Mouse (Mus musculus): ENCODE data around the gene Glyctk. TPM values are rescaled to one million over a fixed set of nuclear protein-coding genes. Genes with fewer than 3 reads are reported as not detected.
A peak's percentile ranks its signal among the peaks of the same experiment; 100 is the strongest.

Glyctk gene
- total RNA-seq, 2 experiments from 2014 or later = 1.3 to 1.7 TPM

DNA sequence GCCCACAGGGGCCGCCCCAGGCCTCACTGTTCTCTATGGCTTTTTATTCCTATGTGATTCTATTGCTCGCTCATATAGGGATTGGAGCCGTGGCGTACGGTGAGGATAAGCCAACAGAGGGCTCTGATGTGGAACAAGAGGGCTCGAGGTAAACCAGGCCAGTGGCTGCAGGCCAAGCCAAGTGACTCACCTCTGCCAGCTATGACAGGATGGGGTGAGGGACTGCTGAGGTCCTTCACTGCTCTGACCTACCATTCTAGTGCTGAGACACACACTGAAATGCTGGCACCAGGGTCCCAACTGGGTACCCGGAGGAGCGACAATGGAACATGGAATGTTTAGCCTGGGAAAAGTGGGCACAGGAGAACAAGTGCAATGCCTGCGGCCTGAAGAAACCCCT lies 3.8 kb downstream of the Glyctk start:
- DNase-seq = no peak
- intact Hi-C loops (cut with DNase I) = no loop called here

DNA sequence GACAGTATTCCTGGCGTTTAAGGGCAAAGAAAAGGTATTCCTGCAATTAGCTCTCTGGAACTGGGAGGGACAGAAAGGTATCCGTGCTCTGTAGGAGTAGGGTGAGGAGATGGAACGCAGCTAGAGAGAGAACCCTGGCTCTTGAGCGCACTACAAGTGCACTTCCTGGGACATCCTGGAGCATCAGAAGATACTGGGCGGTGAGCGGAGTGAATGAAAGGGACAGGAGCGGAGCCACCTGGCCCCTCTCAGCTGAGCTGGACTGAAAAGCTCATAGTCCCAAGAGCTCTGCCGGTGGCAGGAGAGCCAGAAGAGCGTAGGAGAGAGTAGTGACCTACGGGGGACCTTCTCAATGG lies 8.6 kb downstream of the Glyctk start:
- DNase-seq = no peak
- intact Hi-C loops (cut with DNase I) = no loop called here

DNA sequence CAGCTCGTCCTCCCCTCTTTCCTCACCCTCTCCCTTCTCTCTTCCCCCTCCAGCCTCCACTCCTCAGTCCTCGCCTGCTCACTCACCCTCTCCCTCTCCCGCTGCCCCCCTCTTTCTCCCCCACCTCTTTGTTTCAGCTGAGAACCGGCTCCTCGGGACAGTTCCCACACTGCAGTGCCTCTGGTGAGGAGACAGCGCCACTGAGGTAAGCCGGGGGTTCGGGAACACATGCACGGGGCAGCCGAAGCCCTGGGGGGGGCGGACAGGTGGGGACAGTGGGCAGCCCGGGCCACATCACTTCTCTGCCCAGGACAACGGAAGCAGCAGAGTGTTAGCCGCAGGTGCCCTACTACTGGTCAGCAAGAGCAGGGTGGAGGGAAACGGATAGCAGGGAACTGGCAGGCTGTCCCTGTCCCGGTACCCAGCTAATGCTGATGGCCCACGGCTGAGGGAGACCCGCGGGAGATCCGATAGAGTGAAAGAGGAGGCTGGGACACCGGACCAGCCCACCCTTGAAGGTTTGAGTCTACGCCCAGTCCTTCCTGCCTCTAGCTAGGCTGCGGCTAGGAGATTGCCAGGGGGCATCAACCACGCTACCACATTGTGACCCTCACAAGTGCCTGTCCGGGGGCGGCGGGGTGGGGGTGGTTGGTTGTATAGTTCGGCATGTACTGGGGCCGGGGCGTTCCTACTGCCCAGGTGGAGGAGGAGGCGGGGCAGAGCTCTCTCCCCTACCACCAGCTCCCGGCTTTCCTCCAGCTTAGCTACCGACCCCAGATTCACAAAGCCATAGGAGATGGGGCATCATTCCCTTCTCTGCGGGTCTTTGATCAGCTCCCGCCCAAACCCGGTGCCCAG lies 9.2 kb downstream of the Glyctk start:
- DNase-seq = no peak
- intact Hi-C loops (cut with DNase I) = no loop called here

DNA sequence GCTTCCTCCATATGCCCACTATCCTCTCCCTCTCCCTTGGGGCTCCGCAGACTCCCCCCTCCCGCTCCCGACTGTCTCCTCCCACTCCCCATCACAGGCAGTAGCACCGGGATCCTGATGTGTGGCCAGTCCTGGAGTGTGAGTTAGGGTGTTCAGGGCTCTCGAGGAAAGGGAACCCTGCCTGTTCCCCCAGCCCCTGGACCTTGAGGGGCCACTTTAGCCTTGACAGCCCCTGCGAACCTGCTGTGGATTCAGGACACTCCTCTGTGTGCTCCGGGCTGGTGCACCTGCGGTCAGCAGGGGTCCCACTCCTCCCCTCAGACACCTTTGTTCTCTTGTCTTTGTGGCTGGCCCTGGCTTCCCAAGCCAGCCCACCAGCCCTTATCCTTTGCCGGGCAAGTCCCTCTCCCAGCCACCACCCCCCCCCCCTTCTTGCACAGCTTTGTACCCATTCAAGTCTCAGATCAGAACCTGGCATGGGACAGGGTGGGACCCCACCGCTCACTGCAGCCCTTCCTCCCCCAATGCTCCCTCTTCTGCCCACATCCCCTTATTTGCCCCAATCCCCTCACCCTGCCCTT lies 10.0 kb downstream of the Glyctk start:
- intact Hi-C loops (cut with DNase I) = no loop called here
- no peak for DNase-seq

DNA sequence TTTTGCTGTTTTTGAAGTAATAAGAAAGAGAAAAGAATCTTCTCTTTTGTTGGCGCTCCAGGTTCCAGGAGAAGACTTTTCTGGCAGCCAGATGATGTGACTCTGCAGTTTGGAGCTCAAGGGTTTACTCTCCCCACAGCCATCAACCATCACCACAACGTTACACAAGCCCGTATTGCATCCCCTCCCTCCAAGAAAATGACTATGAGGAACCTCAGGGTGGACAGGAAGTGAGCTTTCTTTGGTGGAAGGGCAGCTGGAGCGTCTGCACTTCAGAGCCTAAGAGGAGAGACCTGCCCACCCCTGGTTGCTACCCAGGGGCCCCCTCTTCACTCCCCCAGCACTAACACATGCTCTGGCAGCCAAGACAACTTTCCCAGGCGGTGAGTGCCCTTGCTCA lies 10.7 kb downstream of the Glyctk start:
- intact Hi-C loops (cut with DNase I) = no loop called here
- DNase-seq = no peak

DNA sequence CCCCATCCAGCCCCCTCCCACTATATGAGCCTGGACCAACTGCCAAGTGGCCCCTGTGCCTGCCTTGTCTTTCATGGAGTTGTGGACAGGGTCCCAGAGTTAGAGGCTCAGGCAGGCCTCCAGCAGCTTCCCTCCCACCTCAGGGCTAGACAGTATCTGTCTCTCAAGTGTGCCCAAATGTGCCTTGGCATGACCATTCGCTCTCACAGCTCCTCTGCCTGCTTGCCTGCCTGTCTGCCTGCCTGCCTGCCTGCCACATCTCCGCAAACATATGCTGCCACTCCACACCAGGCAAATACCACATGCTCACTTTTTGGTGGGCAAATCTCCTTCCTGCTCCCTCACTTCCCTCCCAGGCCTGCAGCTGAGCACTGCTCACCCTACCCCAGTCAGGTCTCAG lies 12.4 kb downstream of the Glyctk start:
- intact Hi-C loops (cut with DNase I) = no loop called here
- no peak for DNase-seq

DNA sequence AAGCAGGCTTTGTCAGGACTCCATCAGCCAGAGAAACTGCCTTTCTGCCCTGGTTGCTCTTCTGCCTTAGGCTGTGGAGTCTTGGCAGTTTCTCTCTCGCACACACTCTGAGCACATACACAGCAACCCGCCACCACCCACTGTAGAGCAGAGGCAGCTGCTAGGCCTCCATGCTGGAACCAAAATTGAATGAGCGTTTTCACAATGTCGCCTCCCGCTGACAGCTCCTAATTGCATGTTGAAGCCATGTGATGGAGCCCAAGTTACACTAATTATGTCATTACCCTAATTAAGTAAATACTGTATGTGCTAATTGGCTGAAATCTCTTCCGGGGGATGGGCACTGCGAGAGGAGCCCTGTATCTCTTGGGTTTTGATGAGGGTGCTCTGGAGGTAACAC lies 13.8 kb downstream of the Glyctk start:
- intact Hi-C loops (cut with DNase I) = no loop called here
- no peak for DNase-seq

- no peak for DNase-seq
- intact Hi-C loops (cut with DNase I) = no loop called here
Observed at GRCm38 (mm10) chr9:106141955-106142354, 16.0 kb downstream of the Glyctk start.

GRCm38 (mm10) chr9:106139763-106140162 lies 18.2 kb downstream of the Glyctk start:
- no peak for DNase-seq
- intact Hi-C loops (cut with DNase I) = no loop called here

DNA sequence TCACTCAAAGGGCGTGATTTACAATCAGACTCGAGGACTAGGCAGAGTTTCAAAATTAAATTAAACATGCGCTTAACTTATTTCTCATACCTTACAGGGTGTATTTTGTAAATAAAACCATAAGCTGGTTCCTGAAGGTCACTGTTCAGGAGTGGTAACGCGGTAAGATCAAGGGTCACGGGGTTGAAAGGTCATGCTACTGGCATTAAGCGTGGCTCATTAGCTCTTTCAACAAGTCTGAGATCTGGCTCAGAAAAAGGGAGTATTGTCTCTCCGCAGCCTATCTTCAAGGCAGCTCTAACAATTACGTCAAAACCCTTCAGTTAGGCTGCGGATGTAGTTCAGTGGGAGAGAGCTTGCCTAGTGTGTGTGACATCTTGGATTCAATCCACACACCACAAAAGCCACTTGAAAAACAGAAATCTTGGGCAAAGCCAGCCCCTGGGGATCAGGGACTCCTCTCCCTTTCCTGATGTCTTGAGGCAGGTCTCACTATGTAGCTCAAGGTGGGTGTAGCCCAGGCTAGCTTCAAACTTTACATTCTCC lies 20.2 kb downstream of the Glyctk start:
- DNase-seq = no peak
- intact Hi-C loops (cut with DNase I) = no loop called here

- DNase-seq = no peak
- intact Hi-C loops (cut with DNase I) = no loop called here
Observed at GRCm38 (mm10) chr9:106130250-106130649, 27.7 kb downstream of the Glyctk start.

DNA sequence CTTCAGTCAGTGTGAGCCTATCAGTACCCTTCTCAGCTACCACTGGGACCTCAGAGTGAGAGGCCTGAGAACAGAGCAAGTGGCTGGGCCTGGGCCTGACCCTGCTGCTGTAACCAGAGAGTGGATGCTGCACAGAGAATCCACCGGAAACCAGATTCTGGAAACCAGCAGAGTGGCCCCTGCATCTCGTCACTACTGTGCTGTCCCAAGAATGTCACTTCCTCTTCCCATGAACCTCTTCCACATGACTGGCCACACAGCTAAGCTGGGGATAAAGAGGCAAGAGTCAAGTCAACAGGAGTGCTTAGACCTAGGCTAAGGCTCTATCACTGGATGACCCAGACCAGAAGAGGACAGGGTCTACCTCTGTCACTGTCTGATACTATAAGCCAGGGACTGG lies 28.9 kb downstream of the Glyctk start:
- intact Hi-C loops (cut with DNase I) = no loop called here
- no peak for DNase-seq

GRCm38 (mm10) chr9:106126786-106127251 lies 31.1 kb downstream of the Glyctk start:
- DNase-seq = no peak
- intact Hi-C loops (cut with DNase I) = no loop called here

- peak; percentile 4 to 12 for DNase-seq
Observed at GRCm38 (mm10) chr9:106123599-106123998, 34.3 kb downstream of the Glyctk start.

GRCm38 (mm10) chr9:106119075-106119474 lies 38.9 kb downstream of the Glyctk start:
- intact Hi-C loops (cut with DNase I) = no loop called here
- DNase-seq = no peak

More at GRCm38 (mm10) chr9:106123599-106123998, 34.3 kb downstream of the Glyctk start:
- intact Hi-C loops (cut with DNase I) = loop anchor here (5.0 kb wide), 1 partner anchor 89 kb away; no protein-coding TSS in a partner anchor

- DNase-seq = no peak
- intact Hi-C loops (cut with DNase I) = no loop called here
Observed at GRCm38 (mm10) chr9:106115801-106116424, 42.0 kb downstream of the Glyctk start.

GRCm38 (mm10) chr9:106112770-106113423 lies 45.0 kb downstream of the Glyctk start:
- intact Hi-C loops (cut with DNase I) = loop anchor here (2.0 to 5.0 kb wide), 2 partner anchors 46 to 421 kb away; partner anchors contain the start of gene Glyctk
- DNase-seq = peak; percentile 71 to 78

- intact Hi-C loops (cut with DNase I) = no loop called here
- DNase-seq = no peak
Observed at GRCm38 (mm10) chr9:106106241-106106640, 51.7 kb downstream of the Glyctk start.

DNA sequence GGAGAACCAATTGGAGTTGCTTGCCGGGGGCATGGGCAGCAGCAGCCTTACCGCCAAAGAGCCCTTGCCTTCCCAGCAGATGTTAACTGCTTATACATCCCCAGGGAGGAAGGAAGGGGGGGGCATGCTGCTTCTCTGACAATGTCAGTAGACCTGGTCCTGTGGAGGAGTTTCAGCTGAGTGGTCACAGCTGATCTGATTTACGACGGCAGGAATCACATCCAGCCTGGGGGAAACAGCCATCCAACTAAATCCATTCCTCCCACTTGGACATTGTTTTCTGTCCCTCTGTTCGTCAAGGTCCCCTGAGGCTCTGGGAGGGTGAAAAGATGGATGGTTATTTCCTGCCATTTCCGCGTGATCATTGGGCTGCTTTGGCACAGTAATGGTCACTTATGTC lies 53.5 kb downstream of the Glyctk start:
- DNase-seq = no peak
- intact Hi-C loops (cut with DNase I) = no loop called here

Measured in heart, postnatal 36 days (tissue).